Mouse (Mus musculus) adrenal gland, postnatal 0 days (tissue): ENCODE measurements around the gene Sult2b1. TPM values are rescaled to one million over a fixed set of nuclear protein-coding genes. Genes with fewer than 3 reads are reported as not detected.

Source experiments
- polyA plus RNA-seq: library from polyadenylated mRNA; unstranded; fragments of >200 nt; fragmentation: Nextera tagmentation; extraction: Ambion mirVana; gene quantifications from 2 replicates; pipeline ENCODE4 v1.2.1, GENCODE M21; 2015

Gene Sult2b1
- polyA plus RNA-seq, 1 experiment from 2014 or later = 0.91 TPM

Other genes starting within 250 kb of the Sult2b1 start
- 1.1 and 3.2 TPM in 2 replicates for gene Hsd17b14, start 229.8 kb downstream of the Sult2b1 start, polyA plus RNA-seq
- gene Bcat2, start 214.5 kb downstream of the Sult2b1 start, polyA plus RNA-seq = 58.9 and 92.5 TPM in 2 replicates
- gene Fgf21, start 169.2 kb downstream of the Sult2b1 start, polyA plus RNA-seq = 0.57 and 1.8 TPM in 2 replicates
- 0.17 TPM in 1 of 2 replicates, not detected in the other for gene Fut1, start 167.4 kb downstream of the Sult2b1 start, polyA plus RNA-seq
- gene Izumo1, start 162.9 kb downstream of the Sult2b1 start, polyA plus RNA-seq = 0.21 and 0.27 TPM in 2 replicates
- gene Rasip1, start 157.2 kb downstream of the Sult2b1 start, polyA plus RNA-seq = 7.4 and 12.5 TPM in 2 replicates
- 5.8 and 7.0 TPM in 2 replicates for gene Mamstr, start 144.7 kb downstream of the Sult2b1 start, polyA plus RNA-seq
- 0.12 and 0.36 TPM in 2 replicates for gene Fut2, start 118.3 kb downstream of the Sult2b1 start, polyA plus RNA-seq
- 0.25 TPM in 1 of 2 replicates, not detected in the other for gene Ntn5, start 100.6 kb downstream of the Sult2b1 start, polyA plus RNA-seq
- 0.14 and 0.33 TPM in 2 replicates for gene Sec1, start 90.3 kb downstream of the Sult2b1 start, polyA plus RNA-seq
- gene Car11, start 84.8 kb downstream of the Sult2b1 start, polyA plus RNA-seq = 8.4 and 17.6 TPM in 2 replicates
- gene Dbp, start 79.6 kb downstream of the Sult2b1 start, polyA plus RNA-seq = 40.4 and 69.7 TPM in 2 replicates
- 795 and 838 TPM in 2 replicates for gene Rpl18, start 69.2 kb downstream of the Sult2b1 start, polyA plus RNA-seq
- gene Sphk2, start 66.7 kb downstream of the Sult2b1 start, polyA plus RNA-seq = 13.2 and 16.9 TPM in 2 replicates
- gene Fam83e, start 63.5 kb downstream of the Sult2b1 start, polyA plus RNA-seq = 0.14 and 0.47 TPM in 2 replicates
- gene Spaca4, start 58.9 kb downstream of the Sult2b1 start, polyA plus RNA-seq = not detected in 2 replicates
- 1.4 and 2.0 TPM in 2 replicates for gene Lmtk3, start 931 bp downstream of the Sult2b1 start, polyA plus RNA-seq
- gene Cyth2, start 29.9 kb upstream of the Sult2b1 start, polyA plus RNA-seq = 89.1 and 99.9 TPM in 2 replicates
- gene Kcnj14, start 40.1 kb upstream of the Sult2b1 start, polyA plus RNA-seq = 0.36 and 0.38 TPM in 2 replicates
- gene Grwd1, start 46.3 kb upstream of the Sult2b1 start, polyA plus RNA-seq = 17.5 and 26.8 TPM in 2 replicates
- 60.1 and 83.7 TPM in 2 replicates for gene Kdelr1, start 88.1 kb upstream of the Sult2b1 start, polyA plus RNA-seq
- 0.55 and 0.84 TPM in 2 replicates for gene Grin2d, start 93.7 kb upstream of the Sult2b1 start, polyA plus RNA-seq
- gene Syngr4, start 112.0 kb upstream of the Sult2b1 start, polyA plus RNA-seq = 0.94 and 0.98 TPM in 2 replicates
- 5.0 and 10.1 TPM in 2 replicates for gene Tmem143, start 112.3 kb upstream of the Sult2b1 start, polyA plus RNA-seq
- gene Emp3, start 136.7 kb upstream of the Sult2b1 start, polyA plus RNA-seq = 321 and 340 TPM in 2 replicates
- 4.8 and 9.6 TPM in 2 replicates for gene Ccdc114, start 139.4 kb upstream of the Sult2b1 start, polyA plus RNA-seq
- gene Abcc6, start 245.6 kb upstream of the Sult2b1 start, polyA plus RNA-seq = 0.57 and 0.99 TPM in 2 replicates
- 12.2 and 19.7 TPM in 2 replicates for gene Nomo1, start 249.0 kb upstream of the Sult2b1 start, polyA plus RNA-seq